Mouse (Mus musculus): ENCODE measurements around the gene Dynlt1b.
"Not testable (repeated sequence)": the region's sequence is repeated elsewhere in the genome, so short reads cannot be mapped to it uniquely, and the experiment has no call there.

GRCm38 (mm10) chr17:6455883-6456282 lies 26.0 kb downstream of the Dynlt1b start:
- TF ChIP-seq CTCF (IDR thresholded peaks at IDR 0.05; ENCODE audit: insufficient read depth, low read length); POLR2A (IDR thresholded peaks at IDR 0.05; ENCODE audit: borderline replicate concordance, extremely low read depth, low read depth, low read length): not testable (repeated sequence)

Measured in lung, adult 2 months (tissue).